Mouse (Mus musculus): ENCODE data around the gene Notch4.

The Notch4 gene

GRCm38 (mm10) chr17:34572361-34572760, 8.3 kb downstream of the Notch4 start:
- DNase-seq, result no peak

DNA sequence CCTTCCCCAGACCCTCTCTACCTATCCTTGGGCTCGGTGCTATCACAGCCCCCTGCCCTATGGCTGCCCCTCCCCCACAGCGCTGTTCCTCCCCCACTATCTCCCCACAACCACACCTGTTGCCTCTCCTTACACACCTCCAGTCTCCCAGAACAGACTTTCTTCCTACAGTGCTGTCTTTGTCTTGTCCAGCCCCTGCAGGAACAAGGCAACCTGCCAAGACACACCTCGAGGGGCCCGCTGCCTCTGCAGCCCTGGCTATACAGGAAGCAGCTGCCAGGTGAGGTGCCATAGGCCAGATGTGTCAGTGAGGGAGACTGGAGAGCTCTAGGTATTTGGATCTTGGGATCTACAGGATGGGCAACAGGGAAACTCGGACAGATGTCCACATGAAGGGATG, 12.5 kb downstream of the Notch4 start:
- DNase-seq, result no peak

- no peak for DNase-seq
Observed at GRCm38 (mm10) chr17:34578070-34578469, 14.0 kb downstream of the Notch4 start.

GRCm38 (mm10) chr17:34582528-34582927, 18.5 kb downstream of the Notch4 start:
- no peak for DNase-seq

- DNase-seq, result no peak
Observed at GRCm38 (mm10) chr17:34583397-34583796, 19.3 kb downstream of the Notch4 start.

DNA sequence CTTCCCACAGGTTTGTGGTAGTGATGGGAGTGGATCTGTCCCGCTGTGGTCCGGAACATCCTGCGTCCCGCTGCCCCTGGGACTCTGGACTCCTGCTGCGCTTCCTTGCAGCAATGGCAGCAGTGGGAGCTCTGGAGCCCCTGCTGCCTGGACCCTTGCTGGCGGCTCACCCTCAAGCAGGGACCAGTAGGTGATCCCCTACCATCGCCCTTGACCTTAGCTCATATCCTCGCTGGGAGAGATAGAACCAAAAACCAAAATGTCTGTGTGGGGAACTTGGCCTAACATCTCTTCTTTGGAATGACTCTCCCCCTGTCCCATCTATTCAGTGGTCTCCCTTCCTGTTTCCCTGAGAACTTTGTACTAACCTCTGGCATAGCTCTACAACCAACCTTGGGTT, 19.8 kb downstream of the Notch4 start:
- DNase-seq, result no peak

DNA sequence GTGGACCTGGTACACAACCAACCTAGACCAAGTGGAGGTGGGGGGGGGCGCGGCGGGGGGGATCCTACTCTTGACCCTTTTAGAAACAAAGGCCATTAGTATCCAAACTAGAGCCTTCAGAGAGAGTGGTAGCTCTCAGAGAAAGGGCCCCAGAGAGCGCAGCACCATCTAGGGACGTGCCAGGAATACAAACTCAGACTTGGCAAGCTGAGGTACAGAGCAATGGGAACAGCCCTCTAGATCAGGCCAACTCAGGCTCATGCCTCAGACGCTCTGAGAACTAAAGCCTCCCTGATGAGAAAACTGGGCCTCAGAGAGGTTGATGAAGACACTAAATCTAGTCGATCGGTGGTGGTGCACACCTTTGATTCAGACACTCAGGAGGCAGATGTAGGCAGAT, 21.1 kb downstream of the Notch4 start:
- DNase-seq, result no peak

DNA sequence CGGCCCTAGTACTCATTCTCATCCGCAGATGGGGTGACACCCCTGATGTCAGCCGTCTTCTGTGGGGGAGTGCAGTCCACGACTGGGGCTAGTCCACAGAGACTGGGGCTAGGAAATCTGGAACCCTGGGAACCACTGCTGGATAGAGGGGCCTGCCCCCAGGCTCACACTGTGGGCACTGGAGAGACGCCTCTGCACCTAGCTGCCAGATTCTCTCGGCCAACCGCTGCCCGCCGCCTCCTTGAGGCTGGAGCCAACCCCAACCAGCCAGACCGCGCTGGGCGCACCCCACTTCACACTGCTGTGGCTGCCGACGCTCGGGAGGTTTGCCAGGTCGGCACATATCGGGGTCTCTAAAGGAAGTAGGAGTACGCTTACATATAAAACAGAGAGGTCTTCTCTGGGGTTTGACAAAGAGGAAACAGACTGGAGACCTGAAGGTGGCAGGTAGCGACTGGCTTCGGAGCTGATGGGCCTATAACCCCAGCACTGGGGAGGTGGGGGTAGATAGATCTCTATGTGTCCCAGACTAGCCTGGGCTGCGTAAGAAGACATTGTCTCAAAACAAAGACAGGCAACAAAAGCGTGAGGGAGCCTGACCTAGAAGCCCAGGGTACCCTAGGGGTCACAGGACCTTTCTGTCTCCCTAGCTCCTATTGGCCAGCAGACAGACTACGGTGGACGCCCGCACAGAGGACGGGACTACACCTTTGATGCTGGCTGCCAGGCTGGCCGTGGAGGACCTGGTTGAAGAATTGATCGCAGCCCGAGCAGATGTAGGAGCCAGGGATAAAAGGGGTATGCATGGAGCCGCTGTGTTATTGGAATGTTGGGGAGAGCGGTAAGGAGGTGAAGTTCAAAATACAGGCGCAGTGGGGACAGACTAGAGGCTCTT, 22.1 kb downstream of the Notch4 start:
- no peak for DNase-seq

- DNase-seq, result peak; percentile 90
Observed at GRCm38 (mm10) chr17:34586796-34587422, 22.8 kb downstream of the Notch4 start.

DNA sequence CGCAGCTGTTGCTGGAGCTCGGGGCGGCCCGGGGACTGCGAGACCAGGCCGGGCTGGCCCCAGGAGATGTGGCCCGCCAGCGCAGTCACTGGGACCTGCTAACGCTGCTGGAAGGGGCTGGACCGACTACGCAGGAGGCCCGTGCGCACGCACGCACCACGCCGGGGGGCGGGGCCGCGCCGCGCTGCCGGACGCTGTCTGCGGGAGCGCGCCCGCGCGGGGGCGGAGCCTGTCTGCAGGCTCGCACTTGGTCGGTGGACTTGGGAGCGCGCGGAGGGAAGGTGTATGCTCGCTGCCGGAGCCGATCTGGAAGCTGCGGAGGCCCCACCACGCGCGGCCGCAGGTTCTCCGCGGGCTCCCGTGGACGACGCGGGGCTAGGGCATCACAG, 23.3 kb downstream of the Notch4 start:
- DNase-seq, result peak; percentile 96

DNA sequence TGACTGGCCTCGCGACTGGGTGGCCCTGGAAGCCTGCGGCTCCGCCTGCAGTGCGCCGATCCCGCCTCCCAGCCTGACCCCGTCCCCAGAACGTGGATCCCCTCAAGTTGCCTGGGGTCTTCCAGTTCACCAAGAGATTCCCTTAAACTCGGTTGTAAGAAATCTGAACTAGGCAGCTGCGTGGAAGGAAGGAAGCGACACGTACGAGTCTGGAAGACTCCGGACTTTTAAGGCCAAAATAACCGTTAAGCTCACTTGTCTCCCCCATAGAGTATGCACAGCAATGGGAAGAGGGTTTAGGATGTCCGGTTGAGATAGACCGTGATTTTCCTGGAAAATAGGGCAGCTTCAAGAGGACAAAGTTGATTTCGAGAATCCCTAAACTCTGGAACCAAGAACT, 23.7 kb downstream of the Notch4 start:
- DNase-seq, result no peak

DNA sequence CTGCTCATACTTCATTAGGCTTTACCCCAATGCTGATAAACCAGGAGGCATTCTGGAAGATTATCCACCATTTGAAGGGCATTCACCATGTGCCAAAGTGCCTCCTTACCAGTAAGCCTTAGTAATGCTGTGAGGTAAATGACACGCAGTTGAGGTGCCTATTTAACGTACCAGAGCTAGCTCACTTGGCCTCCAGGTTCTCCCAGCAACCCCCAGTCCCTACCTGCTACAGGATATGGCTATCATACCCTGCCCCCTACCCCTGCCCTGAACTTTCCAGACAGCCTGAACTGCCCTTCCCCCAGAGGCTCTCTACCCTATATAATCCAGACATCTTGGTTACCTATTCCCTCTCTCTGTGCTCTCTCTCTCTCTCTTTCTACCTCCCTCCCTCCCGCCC, 24.7 kb downstream of the Notch4 start:
- DNase-seq, result no peak

DNA sequence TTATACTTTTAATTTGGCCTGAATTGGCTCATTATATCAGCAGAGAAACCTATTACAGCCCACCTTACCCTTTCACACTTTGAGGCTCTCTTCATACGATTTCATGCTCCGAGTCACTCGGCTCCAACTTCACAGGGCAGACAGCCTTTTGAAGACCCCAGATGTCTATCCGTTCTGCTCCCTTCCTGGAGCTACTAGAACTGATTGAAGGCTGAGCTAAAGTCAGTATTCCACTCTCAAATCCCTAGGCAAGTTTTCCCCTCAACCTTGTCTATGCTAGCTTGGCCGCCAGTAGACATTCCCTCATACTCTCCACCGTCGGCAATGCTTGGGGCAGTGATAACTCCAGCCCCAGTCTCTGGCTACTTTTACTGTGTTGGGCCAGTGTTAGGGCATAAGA, 25.1 kb downstream of the Notch4 start:
- DNase-seq, result no peak

DNA sequence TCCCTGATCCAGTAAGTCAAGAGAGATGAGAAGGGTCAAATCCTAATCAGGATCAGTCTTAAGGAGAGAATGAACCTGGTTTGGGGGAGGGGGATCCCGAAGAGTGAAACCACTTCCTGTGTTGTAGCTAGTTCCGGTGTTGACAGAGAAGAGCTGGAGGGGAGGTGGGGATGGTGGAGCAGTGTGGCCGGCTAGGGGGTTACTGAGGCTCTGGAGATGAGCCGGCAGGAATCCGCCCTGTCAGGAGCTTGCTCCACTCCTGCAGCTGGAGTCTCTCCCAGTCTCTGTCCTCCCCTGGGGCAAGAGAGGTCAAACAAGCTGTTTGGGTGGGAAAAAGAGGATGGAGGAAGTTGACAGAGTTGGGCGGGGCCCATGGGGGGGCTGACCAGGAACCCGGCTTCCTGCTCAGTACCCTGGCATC, 25.6 kb downstream of the Notch4 start, which contains the start of gene Gpsm3:
Gpsm3 (plus strand) TSS at position 126 of the 421 bp plus-strand sequence.
- DNase-seq, result peak; percentile 68

DNA sequence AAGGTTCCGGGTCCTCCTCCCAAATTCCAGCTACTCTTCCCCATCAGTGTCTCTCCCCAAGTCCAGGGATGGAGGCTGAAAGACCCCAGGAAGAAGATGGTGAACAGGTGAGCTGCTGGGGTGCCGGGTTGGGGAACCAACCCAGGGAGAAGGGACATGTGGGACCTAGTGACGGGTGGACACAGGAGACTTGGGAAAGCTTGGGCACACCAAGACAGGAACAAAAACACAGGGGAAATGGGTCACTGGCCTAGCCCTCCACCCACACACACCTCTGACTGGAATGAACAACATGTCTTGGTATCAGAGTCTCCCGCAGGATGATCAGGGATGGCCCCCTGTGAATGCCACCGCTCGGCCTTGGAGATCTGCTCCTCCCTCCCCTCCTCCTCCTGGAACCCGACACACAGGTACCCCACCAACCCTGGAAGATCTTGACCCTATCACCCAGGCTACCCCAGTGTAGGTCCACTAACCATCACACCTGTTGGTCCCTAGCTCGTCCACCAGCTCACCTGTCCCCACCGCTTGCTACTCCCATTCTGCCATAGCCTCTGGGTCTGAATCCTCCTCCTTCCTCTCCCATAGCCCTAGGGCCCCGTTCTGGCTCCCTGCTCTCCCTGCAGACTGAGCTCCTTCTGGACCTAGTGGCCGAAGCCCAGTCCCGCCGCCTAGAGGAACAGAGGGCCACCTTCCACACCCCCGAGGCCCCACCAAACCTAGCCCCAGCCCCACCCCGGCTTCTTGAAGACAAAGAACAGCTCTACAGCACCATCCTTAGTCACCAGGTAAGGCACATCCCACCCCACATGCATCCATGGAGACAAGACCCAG, 26.3 kb downstream of the Notch4 start:
- DNase-seq, result no peak

- peak; percentile 42 for DNase-seq
Observed at GRCm38 (mm10) chr17:34591029-34591993, 27.2 kb downstream of the Notch4 start, which contains the start of gene Pbx2. Gene Pbx2 (plus strand): TSS chr17:34591266.

DNA sequence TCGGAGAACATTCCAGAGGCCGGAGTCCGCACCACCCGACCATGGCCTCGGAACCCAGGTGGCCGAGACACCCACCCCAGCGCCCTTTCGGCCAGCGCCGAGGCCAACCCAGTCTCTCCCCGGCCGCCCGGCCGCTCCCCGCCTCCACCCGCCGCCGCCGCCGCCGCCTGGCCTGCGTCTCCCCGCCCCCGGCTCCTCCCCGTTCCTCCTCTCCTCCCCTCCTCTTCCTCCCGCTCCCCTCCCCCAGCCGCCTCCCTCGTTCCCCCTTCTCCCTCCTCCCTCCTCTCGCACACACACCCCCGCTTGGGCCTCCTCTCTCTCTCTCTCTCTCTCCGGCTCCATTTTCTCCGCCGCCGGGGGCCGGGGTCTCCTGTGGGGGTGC, 27.9 kb downstream of the Notch4 start:
- DNase-seq, result peak; percentile 96

DNA sequence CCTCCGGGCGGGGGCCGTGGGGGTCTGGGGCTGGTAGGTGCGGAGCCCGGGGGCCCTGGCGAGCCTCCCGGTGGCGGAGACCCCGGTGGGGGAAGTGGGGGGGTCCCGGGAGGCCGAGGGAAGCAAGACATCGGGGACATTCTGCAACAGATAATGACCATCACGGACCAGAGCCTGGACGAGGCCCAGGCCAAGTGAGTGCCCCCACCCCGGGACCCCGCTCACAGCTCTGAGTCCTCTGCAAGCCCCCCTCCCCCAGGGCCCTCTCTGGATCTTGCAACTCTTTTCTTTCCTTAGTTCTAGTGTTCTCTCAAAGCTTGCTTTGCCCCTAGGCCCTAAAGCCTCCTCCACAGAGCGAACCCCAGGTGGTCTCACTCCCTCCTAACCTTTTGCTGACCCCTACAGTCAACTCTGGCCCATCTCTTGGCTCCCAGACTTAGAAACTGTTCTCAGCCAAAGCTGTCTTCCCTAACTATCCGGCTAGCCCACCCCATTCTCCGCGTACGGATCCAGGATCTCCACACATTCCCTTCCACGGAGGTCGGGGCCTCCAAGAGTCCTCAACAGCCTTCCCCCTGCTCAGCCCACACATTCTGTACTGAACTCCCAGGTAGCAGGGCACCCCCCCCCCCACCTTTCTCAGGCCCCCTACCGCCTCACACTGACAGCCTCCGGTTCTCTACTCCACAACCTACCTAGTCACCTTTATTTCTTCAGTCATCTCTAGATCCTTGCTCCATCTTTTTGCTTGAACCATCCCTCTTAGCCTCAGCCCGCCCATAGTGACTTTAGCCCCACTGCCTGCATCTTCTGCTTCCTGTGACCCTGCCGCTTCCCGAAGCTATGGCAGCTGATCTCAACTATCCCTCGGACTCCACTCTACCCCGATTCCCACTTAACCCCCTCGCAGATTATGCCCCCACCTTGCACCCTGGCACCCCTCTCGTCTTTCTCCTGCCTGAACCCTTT, 28.8 kb downstream of the Notch4 start:
- peak; percentile 42 for DNase-seq

GRCm38 (mm10) chr17:34593752-34594525, 29.9 kb downstream of the Notch4 start:
- no peak for DNase-seq

GRCm38 (mm10) chr17:34596098-34596497, 32.0 kb downstream of the Notch4 start:
- peak; percentile 48 for DNase-seq
